Mouse (Mus musculus): Measurements from ENCODE around the gene Yod1. TPM values are rescaled to one million over a fixed set of nuclear protein-coding genes. Genes with fewer than 3 reads are reported as not detected.

Yod1 gene
- polyA plus RNA-seq (2012; rRNA removed) = 3.5 and 4.0 TPM in 2 replicates

GRCm38 (mm10) chr1:130717291-130717871 lies at the start of gene Yod1:
Gene Yod1 (plus strand): TSS chr1:130717327.

GRCm38 (mm10) chr1:130715561-130716217 lies 1.4 kb upstream of the Yod1 start, which contains the start of gene Gm29427:
Gene Gm29427 (minus strand): TSS chr1:130715799.

GRCm38 (mm10) chr1:130729153-130729552 lies 12.0 kb downstream of the Yod1 start, which contains the start of gene Pfkfb2:
Gene Pfkfb2 (minus strand): TSS chr1:130729253.

GRCm38 (mm10) chr1:130731741-130732337 lies 14.7 kb downstream of the Yod1 start, which contains the start of gene AA986860:
Gene AA986860 (plus strand): TSS chr1:130731976.

Other genes with a start within 250 kb of the Yod1 start
- gene Zp3r, start 87.7 kb upstream of the Yod1 start, polyA plus RNA-seq (2012; rRNA removed) = not detected in 2 replicates
- 0.06 TPM in 1 of 2 replicates, not detected in the other for gene C4bp, start 55.7 kb upstream of the Yod1 start, polyA plus RNA-seq (2012; rRNA removed)
- 0.05 and 0.06 TPM in 2 replicates for gene Gm29427, start 1.5 kb upstream of the Yod1 start, polyA plus RNA-seq (2012; rRNA removed)
- 33.3 and 34.2 TPM in 2 replicates for gene Pfkfb2, start 11.9 kb downstream of the Yod1 start, polyA plus RNA-seq (2012; rRNA removed)
- gene AA986860, start 14.6 kb downstream of the Yod1 start, polyA plus RNA-seq (2012; rRNA removed) = 0.42 and 0.54 TPM in 2 replicates
- gene Fcamr, start 83.6 kb downstream of the Yod1 start, polyA plus RNA-seq (2012; rRNA removed) = not detected in 2 replicates
- 0.02 TPM in 1 of 2 replicates, not detected in the other for gene Pigr, start 109.4 kb downstream of the Yod1 start, polyA plus RNA-seq (2012; rRNA removed)
- 0.12 and 0.21 TPM in 2 replicates for gene Fcmr, start 148.3 kb downstream of the Yod1 start, polyA plus RNA-seq (2012; rRNA removed)
- gene Il24, start 170.1 kb downstream of the Yod1 start, polyA plus RNA-seq (2012; rRNA removed) = not detected in 2 replicates
- not detected in 2 replicates for gene Il20, start 194.1 kb downstream of the Yod1 start, polyA plus RNA-seq (2012; rRNA removed)
- gene Il19, start 222.8 kb downstream of the Yod1 start, polyA plus RNA-seq (2012; rRNA removed) = 0.10 and 0.11 TPM in 2 replicates

All from central nervous system, embryonic 14 days (tissue).